Mouse (Mus musculus): ENCODE results near the gene Magi2. TPM values are rescaled to one million over a fixed set of nuclear protein-coding genes. Genes with fewer than 3 reads are reported as not detected.

The Magi2 gene
- 16.4 and 22.3 TPM in 2 replicates for polyA plus RNA-seq (2016; fragmentation: Nextera tagmentation; extraction: Ambion mirVana)

DNA sequence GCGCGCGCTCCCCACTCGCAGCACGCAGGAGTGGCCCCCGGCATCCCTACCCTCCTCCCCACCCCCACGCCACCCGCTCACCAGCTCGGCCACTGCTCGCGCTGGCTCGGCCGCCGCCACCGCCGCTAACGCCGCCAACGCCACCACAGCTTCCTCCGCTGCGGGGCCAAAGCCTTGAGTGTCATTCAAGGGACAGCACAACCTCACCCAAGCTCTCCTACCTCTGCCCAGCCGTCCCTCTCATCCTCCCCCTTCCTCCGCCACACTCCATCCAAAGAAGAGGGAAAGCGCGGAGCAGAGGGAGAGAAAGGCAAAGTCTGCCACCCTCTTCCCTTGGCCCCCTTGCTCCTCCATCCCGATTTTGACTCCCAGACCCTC lies at the start of gene Magi2:
Gene Magi2, plus strand, starts transcription at position 171 of the 378 bp plus-strand sequence.
- 0% methylated on average over 19 of the region's 26 CpGs for WGBS
- H3K9me3 ChIP-seq = no peaks in the 10 kb centered on the region
- H3K9ac ChIP-seq = peak within 1 kb of the TSS; percentile 75
- no peaks in the 10 kb centered on the region for H3K27me3 ChIP-seq
- no peak for ATAC-seq (ENCODE audit: low FRiP score)
- peak within 1 kb of the TSS; percentile 66 for H3K4me3 ChIP-seq (replicated peaks)
- H3K4me2 ChIP-seq = peak within 1 kb of the TSS; percentile 87
- peaks cover 21% of the 10 kb centered on the region for H3K4me1 ChIP-seq
- H3K27ac ChIP-seq = peak within 1 kb of the TSS; percentile 84
- H3K36me3 ChIP-seq (replicated peaks) = no peaks in the 10 kb centered on the region

DNA sequence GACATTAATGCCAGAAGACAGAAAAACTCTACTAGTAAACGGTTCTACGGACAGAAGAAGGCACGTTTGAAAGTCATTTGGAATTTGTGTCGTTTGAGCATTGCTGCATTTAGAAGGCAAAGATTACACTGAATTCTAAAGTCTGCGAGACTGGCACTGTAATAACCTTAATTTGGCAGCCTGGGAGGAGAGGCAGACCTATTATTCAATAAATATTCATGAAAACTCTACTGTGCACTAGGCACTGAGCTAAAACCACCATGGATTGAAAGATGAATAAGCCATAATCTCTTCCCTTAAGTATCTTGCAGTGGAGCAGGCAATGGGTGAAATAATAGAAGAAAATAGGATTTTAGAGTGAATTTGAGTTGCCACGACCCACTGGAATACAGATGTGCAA lies 48.2 kb upstream of the Magi2 start:
- Histone ChIP-seq H3K4me3 (replicated peaks) (no peak overlapping the region), H3K27me3 (no peaks in the 10 kb centered on the region), H3K4me2 (no peak overlapping the region), H3K4me1 (no peaks in the 10 kb centered on the region; the same call in 1 of the 2 replicates), H3K36me3 (replicated peaks) (no peaks in the 10 kb centered on the region), H3K9me3 (no peaks in the 10 kb centered on the region), H3K27ac (no peak overlapping the region), H3K9ac (no peak overlapping the region)
- 68% methylated on average over 6 of the region's 6 CpGs for WGBS
- ATAC-seq (ENCODE audit: low FRiP score) = no peak

DNA sequence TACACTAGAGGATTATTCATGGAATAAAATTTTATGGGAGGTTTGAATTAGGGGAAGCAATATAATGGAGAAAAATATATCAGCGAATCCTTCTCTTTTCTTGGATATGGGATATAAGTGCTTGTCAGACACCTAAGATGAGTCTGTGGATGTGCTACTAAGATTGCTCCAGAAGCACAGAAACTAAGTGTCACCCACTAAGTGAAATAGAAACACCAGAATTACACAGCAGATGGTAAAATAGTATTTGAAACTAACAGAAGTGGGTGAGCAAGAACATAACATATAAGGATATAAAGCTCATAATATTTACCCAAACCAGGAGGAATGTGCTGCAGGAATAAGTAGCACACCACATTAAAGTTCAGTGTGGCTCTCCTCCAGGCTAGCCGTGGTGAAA lies 40.7 kb upstream of the Magi2 start:
- H3K27me3 ChIP-seq = no peaks in the 10 kb centered on the region
- no peak overlapping the region for H3K4me2 ChIP-seq
- no peak overlapping the region for H3K9ac ChIP-seq
- H3K4me1 ChIP-seq = no peaks in the 10 kb centered on the region
- H3K9me3 ChIP-seq = no peaks in the 10 kb centered on the region
- H3K4me3 ChIP-seq (replicated peaks) = no peak overlapping the region
- ATAC-seq (ENCODE audit: low FRiP score) = no peak
- H3K36me3 ChIP-seq (replicated peaks) = no peaks in the 10 kb centered on the region
- 97% methylated on average over 2 of the region's 2 CpGs for WGBS
- H3K27ac ChIP-seq = no peak overlapping the region

DNA sequence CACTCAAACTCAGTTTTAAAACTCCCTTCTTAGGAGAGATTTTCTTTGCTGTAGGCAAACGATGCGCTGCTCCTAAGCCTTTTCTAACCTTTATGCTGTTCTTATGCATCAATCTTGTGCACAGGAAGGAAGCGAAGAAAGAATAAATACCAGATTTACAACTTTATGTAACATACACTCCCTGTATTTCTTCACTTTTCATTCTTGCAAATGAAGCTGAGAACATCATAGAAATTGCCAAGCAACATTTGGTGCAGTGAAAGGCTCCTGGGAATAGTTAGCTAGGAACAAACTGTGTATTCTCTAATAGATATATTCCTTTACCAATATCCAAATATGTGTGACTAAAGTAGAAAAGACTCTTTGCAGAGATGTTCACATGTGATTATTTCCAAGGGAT lies 15.2 kb upstream of the Magi2 start:
- WGBS = 86% methylated on average over 3 of the region's 3 CpGs
- Histone ChIP-seq H3K36me3 (replicated peaks) (no peaks in the 10 kb centered on the region), H3K4me2 (no peak overlapping the region), H3K4me1 (no peaks in the 10 kb centered on the region), H3K9ac (no peak overlapping the region), H3K27ac (no peak overlapping the region), H3K9me3 (no peaks in the 10 kb centered on the region), H3K4me3 (replicated peaks) (no peak overlapping the region), H3K27me3 (no peaks in the 10 kb centered on the region)
- ATAC-seq (ENCODE audit: low FRiP score) = no peak

DNA sequence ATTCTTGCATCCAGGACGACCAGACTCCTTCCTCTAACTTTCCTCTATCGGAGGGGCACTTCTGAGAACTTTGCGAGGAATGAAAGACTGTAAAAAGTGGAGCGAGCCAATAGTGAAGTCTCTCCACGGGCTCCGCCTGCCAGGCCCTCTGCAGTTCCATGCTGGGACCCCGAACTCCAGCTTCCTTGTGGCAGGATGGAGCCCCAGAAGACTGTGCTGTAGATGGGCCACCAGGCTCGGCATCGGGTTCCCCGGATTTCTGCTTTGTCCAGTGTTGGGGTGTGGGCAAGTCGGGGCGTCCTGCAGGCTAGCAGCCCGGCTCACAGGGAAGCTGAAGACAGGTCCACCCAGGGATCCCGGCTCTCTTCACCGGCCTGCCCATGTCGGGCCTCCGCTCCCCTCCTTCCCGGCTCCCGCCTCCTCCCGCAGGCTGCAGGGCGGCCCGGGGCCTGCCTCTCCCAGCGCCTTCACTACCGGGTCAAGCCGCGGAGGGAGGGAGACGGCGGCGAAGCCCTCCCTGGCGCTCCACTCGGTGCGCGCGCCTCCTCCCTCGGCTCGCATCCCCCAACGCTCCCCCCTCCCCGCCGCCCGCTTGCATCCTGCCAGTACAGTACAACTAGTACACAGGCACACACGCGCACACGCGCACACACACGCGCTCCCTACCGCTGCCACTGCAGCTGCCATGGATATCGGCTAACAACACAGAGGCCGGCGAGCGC lies 531 bp upstream of the Magi2 start:
- H3K9ac ChIP-seq = peak overlapping the region; percentile 75
- H3K4me1 ChIP-seq = peaks cover 21% of the 10 kb centered on the region
- H3K4me3 ChIP-seq (replicated peaks) = peak overlapping the region; percentile 66
- peak overlapping the region; percentile 84 for H3K27ac ChIP-seq
- WGBS = under 1% methylated on average over 45 of the region's 51 CpGs
- no peaks in the 10 kb centered on the region for H3K27me3 ChIP-seq
- peak overlapping the region; percentile 87 for H3K4me2 ChIP-seq
- H3K9me3 ChIP-seq = no peaks in the 10 kb centered on the region
- ATAC-seq (ENCODE audit: low FRiP score) = peak; percentile 95
- H3K36me3 ChIP-seq (replicated peaks) = no peaks in the 10 kb centered on the region

DNA sequence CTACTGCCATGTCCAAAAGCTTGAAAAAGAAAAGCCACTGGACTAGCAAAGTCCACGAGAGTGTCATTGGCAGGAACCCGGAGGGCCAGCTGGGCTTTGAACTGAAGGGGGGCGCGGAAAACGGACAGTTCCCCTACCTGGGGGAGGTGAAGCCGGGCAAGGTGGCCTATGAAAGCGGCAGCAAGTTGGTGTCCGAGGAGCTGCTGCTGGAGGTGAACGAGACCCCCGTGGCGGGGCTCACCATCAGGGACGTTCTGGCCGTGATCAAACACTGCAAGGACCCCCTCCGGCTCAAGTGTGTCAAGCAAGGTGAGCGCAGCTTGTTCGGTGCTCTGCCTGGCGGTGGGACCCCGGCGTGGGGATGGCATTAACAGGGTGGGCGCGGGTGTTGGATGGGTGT lies 445 bp downstream of the Magi2 start:
- peak overlapping the region; percentile 84; the same call in 1 of the 2 replicates for H3K27ac ChIP-seq
- no peaks in the 10 kb centered on the region for H3K27me3 ChIP-seq
- no peaks in the 10 kb centered on the region for H3K9me3 ChIP-seq
- peak overlapping the region; percentile 75 for H3K9ac ChIP-seq
- ATAC-seq (ENCODE audit: low FRiP score) = peak; percentile 34
- H3K4me3 ChIP-seq (replicated peaks) = peak overlapping the region; percentile 66
- no peaks in the 10 kb centered on the region for H3K36me3 ChIP-seq (replicated peaks)
- WGBS = under 1% methylated on average over 21 of the region's 21 CpGs
- H3K4me1 ChIP-seq = peaks cover 21% of the 10 kb centered on the region
- H3K4me2 ChIP-seq = peak overlapping the region; percentile 87

DNA sequence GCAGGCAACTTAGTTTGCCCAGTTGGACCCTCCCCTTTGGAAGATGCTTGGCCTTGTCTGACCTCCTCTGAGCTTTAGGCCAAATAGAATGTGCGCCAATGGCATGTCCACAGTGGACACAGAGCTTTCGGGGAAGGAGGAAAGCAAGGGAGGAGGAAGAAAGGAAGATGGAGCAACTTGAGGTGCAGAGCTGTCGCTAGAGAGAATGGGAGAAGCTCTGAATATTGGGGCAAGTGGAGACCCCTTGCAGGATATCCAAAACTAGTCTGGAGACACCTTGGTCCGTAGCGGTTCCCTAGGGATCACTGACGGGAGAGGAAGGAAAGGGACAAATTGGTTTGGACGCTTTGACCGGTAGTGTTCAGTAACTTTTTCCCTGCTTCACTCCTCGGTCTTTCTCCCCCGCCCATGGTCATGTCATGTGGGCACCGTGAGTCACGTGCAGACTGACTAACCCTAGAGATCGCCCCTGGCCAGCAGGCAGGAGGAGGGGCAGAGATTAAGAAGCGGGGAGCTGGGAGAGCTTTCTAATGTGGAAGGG lies 1.0 kb downstream of the Magi2 start:
- Histone ChIP-seq H3K9me3 (no peaks in the 10 kb centered on the region), H3K4me3 (replicated peaks) (peak overlapping the region; percentile 66), H3K4me2 (peak overlapping the region; percentile 87), H3K36me3 (replicated peaks) (no peaks in the 10 kb centered on the region), H3K9ac (peak overlapping the region; percentile 75), H3K27ac (no peak overlapping the region), H3K4me1 (peaks cover 21% of the 10 kb centered on the region), H3K27me3 (no peaks in the 10 kb centered on the region)
- 1% methylated on average over 14 of the region's 14 CpGs for WGBS
- peak; percentile 43 for ATAC-seq (ENCODE audit: low FRiP score)

DNA sequence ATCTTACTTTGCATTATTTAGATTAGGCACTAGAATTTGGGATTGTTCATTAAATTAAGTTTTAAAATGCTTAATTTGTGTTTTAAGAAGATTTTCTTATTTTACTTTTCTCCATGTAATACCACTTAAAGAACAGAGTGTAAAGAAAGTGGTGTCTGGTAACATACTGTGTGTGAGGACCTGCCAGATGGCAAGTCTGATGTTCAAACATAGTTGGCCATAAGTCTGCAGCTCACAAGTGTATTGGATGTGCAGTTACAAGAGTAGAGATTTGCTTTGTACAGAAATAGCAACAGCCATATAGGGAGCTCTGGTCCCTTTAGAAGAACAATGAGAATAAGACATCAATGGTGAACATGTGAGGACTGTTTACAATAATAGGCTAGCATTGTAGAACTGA lies 15.0 kb downstream of the Magi2 start:
- no peak for ATAC-seq (ENCODE audit: low FRiP score)

DNA sequence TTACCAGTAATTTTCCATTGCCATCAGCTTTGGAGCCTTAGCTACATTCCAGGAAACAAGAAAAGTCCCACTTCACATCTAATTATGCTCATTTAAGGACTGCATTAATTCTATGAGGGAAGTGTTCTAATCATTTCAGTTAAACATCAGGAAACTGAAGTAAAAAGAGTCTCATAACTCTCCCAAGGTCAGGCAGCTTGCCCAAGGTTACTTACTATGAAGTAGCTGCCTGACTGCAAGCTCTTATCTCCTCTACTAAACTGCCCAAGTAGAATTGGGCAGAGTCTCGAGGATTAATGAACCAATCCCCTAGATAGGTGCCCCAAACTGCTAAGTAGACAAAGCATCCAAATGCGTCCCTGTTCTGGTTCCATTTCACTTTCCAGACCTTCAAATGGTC lies 19.6 kb downstream of the Magi2 start:
- Histone ChIP-seq H3K36me3 (replicated peaks) (no peaks in the 10 kb centered on the region), H3K4me3 (replicated peaks) (no peak overlapping the region), H3K4me2 (no peak overlapping the region), H3K27ac (no peak overlapping the region), H3K4me1 (no peaks in the 10 kb centered on the region), H3K27me3 (no peaks in the 10 kb centered on the region), H3K9me3 (no peaks in the 10 kb centered on the region), H3K9ac (no peak overlapping the region)
- WGBS = 67% methylated on average over 2 of the region's 2 CpGs
- ATAC-seq (ENCODE audit: low FRiP score) = no peak

More for the DNA sequence above, 15.0 kb downstream of the Magi2 start:
- Histone ChIP-seq H3K4me1 (no peaks in the 10 kb centered on the region), H3K4me2 (no peak overlapping the region), H3K9me3 (no peaks in the 10 kb centered on the region), H3K9ac (no peak overlapping the region), H3K27me3 (no peaks in the 10 kb centered on the region), H3K36me3 (replicated peaks) (no peaks in the 10 kb centered on the region), H3K4me3 (replicated peaks) (no peak overlapping the region), H3K27ac (no peak overlapping the region)

DNA sequence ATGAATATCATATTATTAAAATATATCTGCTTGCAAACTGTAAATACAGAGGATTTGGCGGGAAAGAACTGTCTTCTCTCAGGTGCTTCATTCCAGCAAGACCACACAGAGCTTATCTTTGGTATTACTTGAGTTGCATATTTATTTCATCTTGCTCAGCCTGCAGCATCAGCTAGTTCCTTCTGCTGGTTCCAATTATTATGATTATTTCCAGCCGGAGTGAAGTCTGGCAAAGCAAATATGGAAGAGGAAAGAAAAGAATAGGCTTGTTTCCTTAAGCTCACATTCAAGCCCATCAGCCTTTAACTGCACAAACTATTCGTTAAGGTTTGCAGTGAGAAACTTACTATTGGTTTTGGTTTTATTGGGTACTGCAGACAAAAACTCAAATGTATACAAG lies 20.4 kb downstream of the Magi2 start:
- ATAC-seq (ENCODE audit: low FRiP score) = no peak
- Histone ChIP-seq H3K36me3 (replicated peaks) (no peaks in the 10 kb centered on the region), H3K4me3 (replicated peaks) (no peak overlapping the region), H3K4me2 (no peak overlapping the region), H3K9ac (no peak overlapping the region), H3K4me1 (no peaks in the 10 kb centered on the region), H3K27ac (no peak overlapping the region), H3K9me3 (no peaks in the 10 kb centered on the region), H3K27me3 (no peaks in the 10 kb centered on the region)
- 74% methylated on average over 3 of the region's 3 CpGs for WGBS

DNA sequence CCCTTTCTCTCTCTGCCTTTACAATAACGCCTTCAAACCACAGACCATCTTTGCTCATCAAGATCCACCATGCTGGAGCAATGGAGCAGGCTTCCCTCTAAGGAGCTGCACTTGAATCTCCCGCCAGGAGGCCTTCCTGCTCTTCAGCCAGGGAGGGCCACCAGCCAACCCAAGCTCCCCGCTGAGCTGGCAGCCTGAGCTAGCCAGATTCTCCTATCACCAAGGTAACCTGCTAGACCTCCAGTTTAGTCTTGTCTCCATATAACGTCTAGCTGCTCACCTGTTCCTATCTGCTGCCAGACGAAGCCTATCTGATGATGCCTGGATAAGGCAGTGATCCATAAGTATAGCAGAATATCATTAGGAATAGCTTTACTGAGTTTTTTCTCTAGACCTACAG lies 36.0 kb downstream of the Magi2 start:
- ATAC-seq (ENCODE audit: low FRiP score) = no peak
- no peaks in the 10 kb centered on the region for H3K36me3 ChIP-seq (replicated peaks)
- H3K4me3 ChIP-seq (replicated peaks) = no peak overlapping the region
- no peaks in the 10 kb centered on the region for H3K4me1 ChIP-seq
- H3K27ac ChIP-seq = no peak overlapping the region
- no peak overlapping the region for H3K9ac ChIP-seq
- no peak overlapping the region for H3K4me2 ChIP-seq
- H3K9me3 ChIP-seq = no peaks in the 10 kb centered on the region
- no peaks in the 10 kb centered on the region for H3K27me3 ChIP-seq
- WGBS = 65% methylated on average over 5 of the region's 5 CpGs

DNA sequence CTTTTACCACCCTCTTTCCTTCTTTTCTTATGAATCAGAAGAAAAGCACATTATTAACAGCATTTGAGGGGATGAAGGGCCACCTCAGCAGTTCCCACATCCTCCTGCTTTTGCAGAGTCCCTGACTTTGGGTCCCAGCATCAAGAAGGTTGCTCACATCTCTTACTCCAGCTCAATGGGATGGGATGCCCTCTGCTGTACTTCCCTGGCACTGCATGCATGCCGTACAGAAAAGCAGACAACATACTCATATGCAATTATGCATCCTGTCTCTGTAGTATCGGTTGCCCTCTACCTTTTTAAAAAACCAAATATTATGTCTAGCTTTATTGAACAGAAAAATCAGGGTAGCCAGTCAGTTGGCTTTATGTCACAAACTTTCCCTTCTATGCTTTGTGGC lies 37.8 kb downstream of the Magi2 start:
- Histone ChIP-seq H3K27me3 (no peaks in the 10 kb centered on the region), H3K4me3 (replicated peaks) (no peak overlapping the region), H3K4me2 (no peak overlapping the region), H3K36me3 (replicated peaks) (no peaks in the 10 kb centered on the region), H3K9ac (no peak overlapping the region), H3K9me3 (no peaks in the 10 kb centered on the region), H3K4me1 (no peaks in the 10 kb centered on the region), H3K27ac (no peak overlapping the region)
- WGBS = 65% methylated on average over 2 of the region's 2 CpGs
- ATAC-seq (ENCODE audit: low FRiP score) = 0 out of 2 replicates have a peak, but pooled peaks have one; percentile 46

DNA sequence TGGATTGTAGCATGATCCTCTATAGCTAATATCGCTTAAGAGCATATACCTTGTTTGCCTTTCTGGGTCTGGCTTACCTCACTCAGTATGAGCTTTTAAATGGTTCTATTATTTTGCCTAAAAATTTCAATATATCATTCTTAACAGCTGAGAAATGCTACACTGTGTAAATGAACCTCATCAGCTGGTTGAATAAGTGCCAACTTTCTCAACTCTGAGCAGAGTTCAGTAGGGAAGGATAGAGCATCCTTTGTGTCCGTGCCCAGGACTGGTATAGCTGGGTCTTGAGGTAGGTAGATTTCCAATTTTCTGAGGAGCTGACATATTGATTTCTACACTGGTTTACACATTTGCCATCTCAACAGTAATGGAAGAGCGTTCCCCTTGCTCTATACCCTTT lies 65.7 kb downstream of the Magi2 start:
- 94% methylated on average over 3 of the region's 3 CpGs for WGBS

More for the DNA sequence above, 65.7 kb downstream of the Magi2 start:
- Histone ChIP-seq H3K4me1 (no peaks in the 10 kb centered on the region), H3K36me3 (replicated peaks) (no peaks in the 10 kb centered on the region), H3K9ac (no peak overlapping the region), H3K27ac (no peak overlapping the region), H3K4me3 (replicated peaks) (no peak overlapping the region), H3K27me3 (no peaks in the 10 kb centered on the region), H3K9me3 (no peaks in the 10 kb centered on the region), H3K4me2 (no peak overlapping the region)
- no peak for ATAC-seq (ENCODE audit: low FRiP score)
